In the genomic region with DNA sequence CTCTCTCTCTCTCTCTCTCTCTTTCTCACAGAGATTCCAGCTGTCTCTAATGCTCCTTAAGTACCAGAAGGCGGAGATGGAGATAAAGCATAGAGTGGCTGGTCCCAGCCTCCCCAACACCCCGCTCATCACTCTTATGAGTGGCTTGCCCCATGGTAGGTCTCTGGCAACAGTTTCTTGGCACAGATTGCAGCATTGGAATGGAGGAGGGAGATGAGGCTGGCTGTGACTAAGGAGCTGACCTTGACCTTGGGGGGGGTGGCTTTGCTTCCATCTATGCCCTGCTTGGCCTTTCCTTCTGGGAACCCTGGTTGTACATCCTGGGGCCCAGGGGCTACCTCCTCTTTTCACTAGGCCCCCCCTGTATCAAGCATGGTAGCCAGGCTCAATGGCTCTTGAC, we compare ENCODE assay signal across 16 mouse cellular contexts. TPM values are rescaled to one million over a fixed set of nuclear protein-coding genes. Genes with fewer than 3 reads are reported as not detected.
"Had no signal": no experiment of that assay in that cellular context is flagged by ENCODE, and none has a peak within 500 bp of the region (broad histone marks: within the 10 kb centered on the region; RNA-seq: fewer than 3 reads in every experiment).

No protein-coding gene starts in this region.

- DNase-seq: gastrocnemius, adult 2 months; gastrocnemius, postnatal 10 days; gastrocnemius, postnatal 36 days; heart, adult 11 months; heart, adult 2 months; heart, postnatal 14 days; heart, postnatal 36 days; kidney, adult 11 months; kidney, adult 2 months; kidney, adult 9 months; kidney, postnatal 14 days; kidney, postnatal 36 days; layer of hippocampus, adult 9-11 months; liver; liver, embryonic 13.5 days had no signal

RNA-seq across cellular contexts. Expression of a gene that starts 41.8 kb away (rescaled TPM):
- total RNA-seq: hematopoietic stem cell, adult 5-6 weeks had no signal
